Mouse (Mus musculus): Measurements from ENCODE around the gene Echs1. TPM values are rescaled to one million over a fixed set of nuclear protein-coding genes. Genes with fewer than 3 reads are reported as not detected.

Gene Echs1
- polyA plus RNA-seq, 1 experiment: 60.9 TPM

DNA sequence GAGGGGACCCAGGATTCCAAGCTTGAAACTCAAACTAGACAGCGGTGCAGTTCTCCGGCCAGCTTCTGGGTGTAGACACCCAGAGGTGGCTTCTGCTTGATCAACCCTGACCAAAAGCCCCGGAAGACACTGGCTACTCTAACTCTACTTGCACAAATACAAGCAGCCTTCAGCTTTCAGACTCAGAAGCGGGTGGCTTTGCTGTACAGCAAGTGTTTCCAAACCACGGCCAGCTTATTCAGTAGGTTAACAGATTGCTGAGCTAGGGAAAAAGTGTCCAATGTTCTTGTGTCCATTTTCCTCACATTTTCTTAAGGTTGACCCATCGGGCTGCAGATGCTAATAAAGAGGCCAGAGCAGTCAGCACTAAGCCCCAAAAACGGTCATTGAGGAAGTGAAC, 57.7 kb downstream of the Echs1 start:
- Histone ChIP-seq H3K27ac (ENCODE audit: control insufficient read depth, insufficient read depth, low read length) (no peak overlapping the region), H3K27me3 (ENCODE audit: control insufficient read depth, insufficient read depth, low read length) (peaks cover 31% of the 10 kb centered on the region), H3K4me3 (ENCODE audit: control insufficient read depth, insufficient read depth, low read length) (no peak overlapping the region), H3K36me3 (ENCODE audit: control insufficient read depth, insufficient read depth, low read length) (no peaks in the 10 kb centered on the region), H3K4me1 (replicated peaks; ENCODE audit: control insufficient read depth, insufficient read depth, low read length) (0 out of 2 replicates have a peak, but pooled peaks cover 5% of the 10 kb centered on the region)
- no peak for DNase-seq
- WGBS: 41% methylated on average over 7 of the region's 7 CpGs
- TF ChIP-seq POLR2A (IDR thresholded peaks at IDR 0.05; ENCODE audit: control insufficient read depth, extremely low read depth, insufficient read depth, low read length, poor library complexity): no peak
- TF ChIP-seq CTCF (IDR thresholded peaks at IDR 0.05; ENCODE audit: borderline replicate concordance, control insufficient read depth, extremely low read depth, insufficient read depth, low read length, poor library complexity): no peak

DNA sequence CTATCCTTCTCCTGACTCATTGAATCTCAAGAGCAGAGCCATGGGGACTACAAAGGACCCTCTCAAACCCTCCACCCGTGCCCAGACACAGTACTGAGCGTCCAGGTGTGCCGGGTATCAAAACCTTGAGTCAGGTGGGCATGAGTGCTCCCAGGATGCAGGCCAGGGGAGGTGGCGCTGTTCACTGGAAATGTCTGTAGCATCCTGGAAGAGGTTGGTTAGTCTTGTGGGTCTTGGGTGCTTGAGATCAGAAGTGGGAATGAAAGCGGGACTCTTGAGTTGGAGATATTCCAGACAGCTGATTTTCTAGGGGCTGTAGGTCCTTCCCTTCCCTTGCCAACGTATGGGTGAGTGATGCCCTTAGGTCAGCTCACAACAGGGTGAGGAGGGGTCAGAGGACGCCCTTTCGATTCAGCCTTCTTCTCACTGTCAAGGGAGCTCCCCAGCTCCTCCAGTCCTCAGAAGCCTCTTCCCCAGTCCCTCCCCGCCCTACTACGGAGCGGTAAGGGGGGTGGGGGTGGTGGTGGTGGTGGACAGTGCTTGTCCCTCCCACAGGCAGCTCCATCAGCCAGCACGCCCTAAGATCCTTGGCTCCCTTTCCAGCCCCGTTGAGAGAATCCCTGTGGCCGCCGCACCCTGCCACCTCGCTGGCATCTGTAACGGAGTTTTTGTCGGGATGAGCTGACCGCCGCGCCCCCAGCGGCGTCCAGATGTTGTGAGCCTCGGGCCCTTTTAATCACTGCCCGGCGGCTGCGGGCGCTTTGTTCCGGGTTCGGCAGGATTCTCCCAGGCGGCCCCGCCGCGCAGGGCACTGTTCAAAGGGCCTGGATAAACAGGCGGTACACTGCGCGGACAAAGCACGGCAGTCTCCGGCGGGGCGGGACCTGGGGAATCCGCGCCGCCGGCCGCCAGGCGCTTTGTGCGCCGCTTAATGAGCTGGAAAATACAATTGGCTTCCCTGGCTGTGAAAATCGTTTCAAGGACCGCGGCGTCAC, 58.6 kb downstream of the Echs1 start:
- Histone ChIP-seq H3K27me3 (ENCODE audit: control insufficient read depth, insufficient read depth, low read length) (peaks cover 31% of the 10 kb centered on the region), H3K36me3 (ENCODE audit: control insufficient read depth, insufficient read depth, low read length) (no peaks in the 10 kb centered on the region), H3K27ac (ENCODE audit: control insufficient read depth, insufficient read depth, low read length) (no peak overlapping the region), H3K4me1 (replicated peaks; ENCODE audit: control insufficient read depth, insufficient read depth, low read length) (0 out of 2 replicates have a peak, but pooled peaks cover 5% of the 10 kb centered on the region), H3K4me3 (ENCODE audit: control insufficient read depth, insufficient read depth, low read length) (no peak overlapping the region)
- TF ChIP-seq CTCF (IDR thresholded peaks at IDR 0.05; ENCODE audit: borderline replicate concordance, control insufficient read depth, extremely low read depth, insufficient read depth, low read length, poor library complexity): no peak
- TF ChIP-seq POLR2A (IDR thresholded peaks at IDR 0.05; ENCODE audit: control insufficient read depth, extremely low read depth, insufficient read depth, low read length, poor library complexity): no peak
- no peak for DNase-seq
- 9% methylated on average over 53 of the region's 53 CpGs for WGBS

Other genes with a start within 250 kb of the Echs1 start
- 3.6 and 4.8 TPM in 2 replicates for gene Kndc1, start 221.8 kb downstream of the Echs1 start, polyA plus RNA-seq (2012; rRNA removed)
- gene Utf1, start 172.7 kb downstream of the Echs1 start, polyA plus RNA-seq (2012; rRNA removed): 13.8 and 14.2 TPM in 2 replicates
- gene 6430531B16Rik, start 137.7 kb downstream of the Echs1 start, polyA plus RNA-seq (2012; rRNA removed): 0.73 and 0.84 TPM in 2 replicates
- gene Adam8, start 123.9 kb downstream of the Echs1 start, polyA plus RNA-seq (2012; rRNA removed): 36.0 and 37.6 TPM in 2 replicates
- 123 and 143 TPM in 2 replicates for gene Zfp511, start 80.1 kb downstream of the Echs1 start, polyA plus RNA-seq (2012; rRNA removed)
- 39.7 and 40.6 TPM in 2 replicates for gene Tubgcp2, start 79.8 kb downstream of the Echs1 start, polyA plus RNA-seq (2012; rRNA removed)
- 1.4 TPM in 2 replicates for gene Msx3, start 67.4 kb downstream of the Echs1 start, polyA plus RNA-seq (2012; rRNA removed)
- 0.14 and 0.44 TPM in 2 replicates for gene Caly, start 33.9 kb downstream of the Echs1 start, polyA plus RNA-seq (2012; rRNA removed)
- 2.4 and 5.2 TPM in 2 replicates for gene Prap1, start 23.1 kb downstream of the Echs1 start, polyA plus RNA-seq (2012; rRNA removed)
- 28.1 and 34.8 TPM in 2 replicates for gene Fuom, start 14.0 kb downstream of the Echs1 start, polyA plus RNA-seq (2012; rRNA removed)
- 15.3 and 18.0 TPM in 2 replicates for gene Paox, start 677 bp downstream of the Echs1 start, polyA plus RNA-seq (2012; rRNA removed)
- gene Mtg1, start 21.1 kb upstream of the Echs1 start, polyA plus RNA-seq (2012; rRNA removed): 36.0 and 39.0 TPM in 2 replicates
- 0.18 and 0.31 TPM in 2 replicates for gene Sprn, start 38.4 kb upstream of the Echs1 start, polyA plus RNA-seq (2012; rRNA removed)
- gene Olfr522, start 48.3 kb upstream of the Echs1 start, polyA plus RNA-seq (2012; rRNA removed): not detected in 2 replicates
- gene Olfr523, start 56.7 kb upstream of the Echs1 start, polyA plus RNA-seq (2012; rRNA removed): 0.41 and 1.0 TPM in 2 replicates
- 2.3 and 2.6 TPM in 2 replicates for gene Olfr524, start 89.5 kb upstream of the Echs1 start, polyA plus RNA-seq (2012; rRNA removed)
- gene Cd163l1, start 101.8 kb upstream of the Echs1 start, polyA plus RNA-seq (2012; rRNA removed): 6.0 and 6.1 TPM in 2 replicates
- 21.4 and 23.9 TPM in 2 replicates for gene 5830411N06Rik, start 130.8 kb upstream of the Echs1 start, polyA plus RNA-seq (2012; rRNA removed)
- 0.03 and 0.16 TPM in 2 replicates for gene Olfr525, start 204.4 kb upstream of the Echs1 start, polyA plus RNA-seq (2012; rRNA removed)
- gene Olfr527, start 217.5 kb upstream of the Echs1 start, polyA plus RNA-seq (2012; rRNA removed): 0.18 TPM in 1 of 2 replicates, not detected in the other
- 0.38 and 0.75 TPM in 2 replicates for gene Olfr60, start 245.2 kb upstream of the Echs1 start, polyA plus RNA-seq (2012; rRNA removed)